ENCODE assay signal across 17 mouse cellular contexts in genomic region chr9:41754434-41755002, GRCm38 (mm10).
DNase-seq lines count a peak whose midpoint lies in the region; ATAC-seq and TF ChIP-seq lines count a peak whose summit lies in the region.
"Had no signal": no experiment of that assay in that cellular context is flagged by ENCODE, and none has a peak within 500 bp of the region (broad histone marks: within the 10 kb centered on the region; RNA-seq: fewer than 3 reads in every experiment).

No protein-coding gene starts in this region.

- 55% methylated on average over 6 of the region's 6 CpGs for WGBS in heart, postnatal 0 days
- 66% methylated on average over 6 of the region's 6 CpGs for WGBS in heart, embryonic 12.5 days
- WGBS in lung, embryonic 16.5 days, result 58% methylated on average over 6 of the region's 6 CpGs
- 78% methylated on average over 6 of the region's 6 CpGs for WGBS in embryonic facial prominence, embryonic 10.5 days
- WGBS in forebrain, postnatal 0 days, result 41% methylated on average over 6 of the region's 6 CpGs

- DNase-seq in heart, postnatal 0 days (ENCODE audit: low spot score), result peak; percentile 33
- DNase-seq in lung, postnatal 25 days (ENCODE audit: low spot score), result no peak
- no peak for DNase-seq in embryonic facial prominence, embryonic 10.5 days (ENCODE audit: low spot score)
- DNase-seq in forebrain, postnatal 0 days, result peak; percentile 45
- DNase-seq in spleen, postnatal 4 days (ENCODE audit: low spot score in 2 of 2), result no peak
- DNase-seq: adrenal gland, postnatal 36 days; cerebellum, adult 9-11 months; kidney, adult 8-10 months; kidney, postnatal 36 days; layer of hippocampus, adult 9-11 months; lung, adult 18-20 months; right cerebral cortex, postnatal 4 days; thymus, postnatal 25 days had no signal

- no peak for TF ChIP-seq EP300 in heart, postnatal 0 days (IDR thresholded peaks at IDR 0.05; ENCODE audit: low read depth)

- ATAC-seq in heart, postnatal 0 days (ENCODE audit: insufficient read depth, low read depth), result peak; percentile 49
- ATAC-seq in heart, embryonic 12.5 days (ENCODE audit: insufficient number of reproducible peaks, low FRiP score), result no peak
- ATAC-seq in lung, embryonic 16.5 days (ENCODE audit: low read depth), result peak; percentile 78
- peak; percentile 23 for ATAC-seq in forebrain, postnatal 0 days
- ATAC-seq: inflammation-experienced regulatory T-cells, adult 6 months had no signal

- H3K9me3 ChIP-seq in heart, postnatal 0 days (replicated peaks; ENCODE audit: control insufficient read depth, low read length), result no peaks in the 10 kb centered on the region
- H3K9me3 ChIP-seq in heart, embryonic 12.5 days (replicated peaks), result no peaks in the 10 kb centered on the region
- H3K9me3 ChIP-seq in lung, embryonic 16.5 days (ENCODE audit: control insufficient read depth, low read length), result no peaks in the 10 kb centered on the region
- H3K9me3 ChIP-seq in embryonic facial prominence, embryonic 10.5 days, result no peaks in the 10 kb centered on the region
- H3K9me3 ChIP-seq in forebrain, postnatal 0 days (ENCODE audit: low read length), result no peaks in the 10 kb centered on the region
- H3K9me3 ChIP-seq: neural tube, embryonic 12.5 days had no signal

- no peaks in the 10 kb centered on the region for H3K27me3 ChIP-seq in heart, postnatal 0 days (ENCODE audit: control insufficient read depth, insufficient read depth, low read length)
- H3K27me3 ChIP-seq in heart, embryonic 12.5 days (replicated peaks), result no peaks in the 10 kb centered on the region
- no peaks in the 10 kb centered on the region for H3K27me3 ChIP-seq in lung, embryonic 16.5 days (ENCODE audit: control insufficient read depth, insufficient read depth, low read depth, low read length)
- no peaks in the 10 kb centered on the region for H3K27me3 ChIP-seq in embryonic facial prominence, embryonic 10.5 days (replicated peaks; ENCODE audit: low read depth, poor library complexity, severe bottlenecking)
- no peaks in the 10 kb centered on the region for H3K27me3 ChIP-seq in forebrain, postnatal 0 days (ENCODE audit: insufficient read depth, low read length)
- H3K27me3 ChIP-seq: neural tube, embryonic 12.5 days had no signal

- peaks cover 7% of the 10 kb centered on the region for H3K4me1 ChIP-seq in heart, postnatal 0 days (ENCODE audit: control insufficient read depth, insufficient read depth)
- peaks cover 4% of the 10 kb centered on the region; the same call in 1 of the 2 replicates for H3K4me1 ChIP-seq in heart, embryonic 12.5 days (replicated peaks)
- peaks cover 7% of the 10 kb centered on the region; the same call in 1 of the 2 replicates for H3K4me1 ChIP-seq in lung, embryonic 16.5 days (replicated peaks; ENCODE audit: control insufficient read depth, insufficient read depth, low read length)
- H3K4me1 ChIP-seq in embryonic facial prominence, embryonic 10.5 days, result peaks cover 6% of the 10 kb centered on the region; the same call in 1 of the 2 replicates
- H3K4me1 ChIP-seq in forebrain, postnatal 0 days (ENCODE audit: insufficient read depth), result no peaks in the 10 kb centered on the region
- H3K4me1 ChIP-seq: neural tube, embryonic 12.5 days had no signal

- no peak overlapping the region for H3K4me3 ChIP-seq in heart, postnatal 0 days (ENCODE audit: low read depth, low read length)
- no peak overlapping the region for H3K4me3 ChIP-seq in heart, embryonic 12.5 days
- H3K4me3 ChIP-seq in lung, embryonic 16.5 days (ENCODE audit: low read length), result no peak overlapping the region
- no peak overlapping the region for H3K4me3 ChIP-seq in embryonic facial prominence, embryonic 10.5 days
- no peak overlapping the region for H3K4me3 ChIP-seq in forebrain, postnatal 0 days (ENCODE audit: low read depth, low read length)
- H3K4me3 ChIP-seq: neural tube, embryonic 12.5 days had no signal

- TF ChIP-seq CTCF in heart, postnatal 0 days (IDR thresholded peaks at IDR 0.05; ENCODE audit: low read depth), result no peak
- TF ChIP-seq CTCF in forebrain, postnatal 0 days (IDR thresholded peaks at IDR 0.05; ENCODE audit: low read depth), result no peak

- H3K36me3 ChIP-seq in heart, postnatal 0 days (replicated peaks; ENCODE audit: control insufficient read depth, insufficient read depth, low read length), result no peaks in the 10 kb centered on the region
- H3K36me3 ChIP-seq in heart, embryonic 12.5 days, result no peaks in the 10 kb centered on the region
- H3K36me3 ChIP-seq in lung, embryonic 16.5 days (ENCODE audit: control insufficient read depth, insufficient read depth, low read length), result no peaks in the 10 kb centered on the region
- H3K36me3 ChIP-seq in embryonic facial prominence, embryonic 10.5 days (replicated peaks), result no peaks in the 10 kb centered on the region
- H3K36me3 ChIP-seq in forebrain, postnatal 0 days (ENCODE audit: insufficient read depth), result no peaks in the 10 kb centered on the region
- H3K36me3 ChIP-seq: neural tube, embryonic 12.5 days had no signal

- H3K9ac ChIP-seq in heart, postnatal 0 days (replicated peaks; ENCODE audit: low read depth, low read length), result no peak overlapping the region
- no peak overlapping the region for H3K9ac ChIP-seq in heart, embryonic 12.5 days
- H3K9ac ChIP-seq in lung, embryonic 16.5 days (ENCODE audit: low read length), result no peak overlapping the region
- no peak overlapping the region for H3K9ac ChIP-seq in forebrain, postnatal 0 days
- H3K9ac ChIP-seq: neural tube, embryonic 12.5 days had no signal

- H3K4me2 ChIP-seq in heart, postnatal 0 days (ENCODE audit: low read depth, low read length), result no peak overlapping the region
- no peak overlapping the region for H3K4me2 ChIP-seq in heart, embryonic 12.5 days
- H3K4me2 ChIP-seq in lung, embryonic 16.5 days (ENCODE audit: low read depth, low read length), result no peak overlapping the region
- no peak overlapping the region for H3K4me2 ChIP-seq in forebrain, postnatal 0 days (ENCODE audit: low read depth)
- H3K4me2 ChIP-seq: neural tube, embryonic 12.5 days had no signal

- no peak overlapping the region for H3K27ac ChIP-seq in heart, postnatal 0 days (ENCODE audit: low read depth)
- no peak overlapping the region for H3K27ac ChIP-seq in heart, embryonic 12.5 days (ENCODE audit: poor library complexity, severe bottlenecking)
- no peak overlapping the region for H3K27ac ChIP-seq in lung, embryonic 16.5 days (ENCODE audit: low read length)
- 0 out of 2 replicates have a peak overlapping the region, but pooled peaks have one; percentile 41 for H3K27ac ChIP-seq in embryonic facial prominence, embryonic 10.5 days (replicated peaks)
- H3K27ac ChIP-seq in forebrain, postnatal 0 days (ENCODE audit: low read depth, low read length), result no peak overlapping the region
- H3K27ac ChIP-seq: neural tube, embryonic 12.5 days had no signal

Comparison
In these comparisons a context has a peak if more than half of its experiments do, and no peak if none do; other contexts are left out.
1. DNase-seq: peak in heart, postnatal 0 days (single experiment) and forebrain, postnatal 0 days (single experiment); none in lung, postnatal 25 days (single experiment), embryonic facial prominence, embryonic 10.5 days (single experiment) and spleen, postnatal 4 days (0 of 2).